Mouse (Mus musculus) olfactory bulb, adult 2 months (tissue): Measurements from ENCODE around the gene Upk2. TPM values are rescaled to one million over a fixed set of nuclear protein-coding genes. Genes with fewer than 3 reads are reported as not detected.
"Not testable (repeated sequence)": the region's sequence is repeated elsewhere in the genome, so short reads cannot be mapped to it uniquely, and the experiment has no call there.

Source experiments
- H3K27ac ChIP-seq: fragments of 200-500 bp; 2 replicates; pipeline ENCODE4 v1.5.1; 2012; ENCODE audit warnings: low read depth, low read length; ENCODE audit not compliant: insufficient read depth
- H3K4me1 ChIP-seq: fragments of 200-500 bp; 2 replicates; pipeline ENCODE4 v1.6.1; 2012; ENCODE audit warnings: low read length; ENCODE audit not compliant: control insufficient read depth, insufficient read depth
- H3K4me3 ChIP-seq: fragments of 200-500 bp; 2 replicates; pipeline ENCODE4 v1.5.1; 2012; ENCODE audit warnings: mild to moderate bottlenecking, low read depth, low read length, moderate library complexity; ENCODE audit not compliant: insufficient read depth
- CTCF ChIP-seq: fragments of 200-500 bp; IDR thresholded peaks from 2 replicates; pipeline ENCODE4 v1.5.1; 2012; ENCODE audit warnings: low read depth, mild to moderate bottlenecking, low read length, moderate library complexity; ENCODE audit not compliant: insufficient read depth
- POLR2A ChIP-seq: fragments of 200-500 bp; IDR thresholded peaks from 2 replicates; pipeline ENCODE4 v1.6.1; 2012; ENCODE audit warnings: mild to moderate bottlenecking, low read depth, low read length, moderate library complexity; ENCODE audit not compliant: insufficient read depth
- WGBS: fragments of 180-500 bp; shearing (Covaris S2); methylation state at CpG from one replicate; pipeline ENCODE4 v1.1.7; 2018; 5-methylcytosine and 5-hydroxymethylcytosine counted together
- polyA plus RNA-seq: library from polyadenylated mRNA; stranded (reverse); fragments of >200 nt; gene quantifications from 2 replicates; pipeline ENCODE4 v1.2.4, GENCODE M21; 2012; ENCODE audit warnings: low replicate concordance; ENCODE audit not compliant: missing spikeins, insufficient read depth, insufficient read length

Gene Upk2
- polyA plus RNA-seq, 1 experiment, result not detected

- WGBS, result 84% methylated on average over 19 of the region's 19 CpGs
- no peak within 1 kb of the TSS for H3K27ac ChIP-seq
- no peaks in the 10 kb centered on the region for H3K4me1 ChIP-seq
- TF ChIP-seq POLR2A (no peak), CTCF (no peak)
- no peak within 1 kb of the TSS for H3K4me3 ChIP-seq
Measured at GRCm38 (mm10) chr9:44440961-44441360, 13.8 kb downstream of the Upk2 start, which contains the start of gene Foxr1. Gene Foxr1, minus strand, starts transcription at chr9:44441136.

- TF ChIP-seq CTCF (no peak), POLR2A (no peak)
- Histone ChIP-seq H3K27ac (no peak overlapping the region), H3K4me1 (no peaks in the 10 kb centered on the region), H3K4me3 (no peak overlapping the region)
- 86% methylated on average over 6 of the region's 6 CpGs for WGBS
Measured at GRCm38 (mm10) chr9:44435747-44436146, 19.0 kb downstream of the Upk2 start.

- H3K4me3 ChIP-seq, result no peak overlapping the region
- H3K4me1 ChIP-seq, result no peaks in the 10 kb centered on the region
- H3K27ac ChIP-seq, result no peak overlapping the region
- TF ChIP-seq POLR2A (no peak), CTCF (no peak)
- 55% methylated on average over 5 of the region's 5 CpGs for WGBS
Measured at GRCm38 (mm10) chr9:44432577-44433185, 22.1 kb downstream of the Upk2 start.

GRCm38 (mm10) chr9:44423576-44423975 lies 31.2 kb downstream of the Upk2 start:
- Histone ChIP-seq H3K4me3 (no peak overlapping the region), H3K4me1 (no peaks in the 10 kb centered on the region), H3K27ac (no peak overlapping the region)
- TF ChIP-seq POLR2A, result no peak
- no peak for TF ChIP-seq CTCF
- 87% methylated on average over 4 of the region's 4 CpGs for WGBS

DNA sequence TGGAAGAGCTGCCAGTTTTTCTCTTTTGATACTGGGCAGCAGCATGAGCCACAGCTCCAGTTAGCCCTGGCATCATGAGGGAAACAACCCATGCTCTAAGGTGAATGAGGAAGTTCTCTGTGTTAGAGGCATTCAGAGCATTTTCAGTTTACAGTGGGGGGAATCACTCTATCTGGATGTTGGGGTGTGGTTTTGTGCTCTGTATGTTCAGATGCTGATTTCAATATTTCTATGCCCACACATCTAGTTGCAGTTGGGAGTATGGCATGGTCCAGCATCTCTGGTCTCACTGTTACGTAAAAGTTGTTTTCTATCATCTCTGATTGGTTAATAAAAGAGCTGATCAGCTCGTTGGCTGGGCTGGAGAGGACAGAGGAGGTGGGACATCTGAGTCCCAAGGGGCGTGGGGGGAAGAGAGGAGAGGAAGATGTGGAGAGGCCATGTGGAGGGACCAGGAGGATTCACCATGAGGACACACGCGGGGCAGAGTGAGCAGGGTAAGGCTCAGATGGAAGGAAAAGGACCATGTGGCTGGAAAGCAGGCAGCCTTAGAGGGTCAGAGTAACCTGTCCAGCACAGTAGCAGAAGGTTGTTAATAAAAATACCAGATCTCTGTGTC lies 34.4 kb downstream of the Upk2 start:
- WGBS, result 78% methylated on average over 5 of the region's 5 CpGs
- Histone ChIP-seq H3K4me3 (no peak overlapping the region), H3K4me1 (no peaks in the 10 kb centered on the region), H3K27ac (no peak overlapping the region)
- TF ChIP-seq CTCF (no peak), POLR2A (no peak)

DNA sequence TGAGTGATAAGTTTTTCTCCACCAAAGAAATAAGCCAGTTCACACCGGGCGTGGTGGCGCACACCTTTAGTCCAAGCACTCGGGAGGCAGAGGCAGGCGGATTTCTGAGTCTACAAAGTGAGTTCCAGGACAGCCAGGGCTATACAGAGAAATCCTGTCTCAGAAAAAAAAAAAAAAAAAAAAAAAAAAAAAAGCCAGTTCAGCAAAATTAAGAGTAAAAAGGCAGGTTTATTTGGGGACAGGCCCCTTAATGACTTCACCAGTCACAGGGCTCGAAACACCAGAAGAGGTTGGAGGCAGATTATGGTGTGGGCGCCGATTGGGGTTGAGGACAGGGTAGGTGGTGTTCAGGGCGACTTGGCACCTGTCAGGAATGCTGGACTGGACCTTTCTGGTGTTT lies 35.0 kb downstream of the Upk2 start:
- not testable (repeated sequence) for H3K4me3 ChIP-seq, H3K27ac ChIP-seq, H3K4me1 ChIP-seq
- WGBS, result 96% methylated on average over 9 of the region's 9 CpGs

DNA sequence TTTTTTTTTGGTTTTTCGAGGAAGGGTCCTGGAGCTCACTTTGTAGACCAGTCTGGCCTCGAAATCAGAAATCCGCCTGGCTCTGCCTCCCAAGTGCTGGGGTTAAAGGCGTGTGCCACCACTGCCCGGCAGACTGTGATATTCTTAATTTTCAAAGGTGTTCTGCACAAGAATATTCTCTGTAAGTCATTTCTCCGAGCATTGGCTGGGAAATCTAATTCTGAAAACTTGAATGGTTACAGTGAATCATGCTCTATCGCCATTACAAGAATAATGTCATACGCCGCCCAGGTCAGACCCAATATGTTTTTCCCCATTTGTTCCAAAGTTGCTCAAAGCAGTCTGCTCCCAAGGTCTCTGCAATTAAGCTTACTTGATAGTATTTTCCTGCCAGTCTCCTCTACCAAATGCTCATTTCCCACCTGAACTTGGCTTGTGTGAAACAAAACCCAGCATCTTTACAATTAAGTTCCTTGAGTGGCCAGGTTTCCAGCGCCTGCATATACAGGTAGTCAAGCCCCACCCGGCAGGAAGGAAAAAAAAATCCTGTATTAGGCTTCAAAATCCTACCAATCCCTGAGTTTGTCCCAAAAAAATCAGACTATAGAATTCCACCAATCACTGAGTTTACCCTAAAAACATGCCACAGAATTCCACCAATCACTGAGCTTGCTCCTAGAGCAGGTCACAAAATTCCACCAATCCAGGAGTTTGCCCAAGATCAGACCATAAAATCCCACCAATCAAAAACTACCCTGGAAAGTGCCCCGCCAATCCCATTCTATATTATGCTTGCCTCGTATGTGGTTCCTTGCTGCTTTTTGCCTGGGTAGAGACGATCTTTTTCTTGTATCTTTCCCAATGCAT lies 36.0 kb downstream of the Upk2 start, which contains the start of gene Ccdc84:
Gene Ccdc84, minus strand, starts transcription at position 51 of the 867 bp plus-strand sequence.
- H3K27ac ChIP-seq, result peak within 1 kb of the TSS; percentile 66
- WGBS, result 64% methylated on average over 14 of the region's 14 CpGs
- H3K4me1 ChIP-seq, result no peaks in the 10 kb centered on the region
- peak within 1 kb of the TSS; percentile 86 for H3K4me3 ChIP-seq
- TF ChIP-seq POLR2A (no peak), CTCF (no peak)

- Histone ChIP-seq H3K4me1 (no peaks in the 10 kb centered on the region), H3K4me3 (peak overlapping the region; percentile 86), H3K27ac (peak overlapping the region; percentile 66)
- TF ChIP-seq POLR2A (peak; percentile 73; the same call in 1 of the 2 replicates), CTCF (peak; percentile 85)
- WGBS, result under 1% methylated on average over 38 of the region's 38 CpGs
Measured at GRCm38 (mm10) chr9:44417892-44418363, 36.8 kb downstream of the Upk2 start.
